Mouse (Mus musculus) left cerebral cortex, adult 11 months (tissue): ENCODE measurements at regions not wholly inside any gene's neighbourhood (a gene's known extent, or its start where the extent isn't known, plus 50 kb on each side); places are given as distances from the start of the nearest gene placed in this dataset.
A peak's percentile ranks its signal among the peaks of the same experiment; 100 is the strongest.

Experiments
- DNase-seq: peaks from one replicate; pipeline ENCODE4 v3.0.0; 2022; ENCODE audit warnings: low spot score

GRCm38 (mm10) chr14:83586741-83587140 lies 856.6 kb upstream of the Pcdh17 start:
- DNase-seq = peak; percentile 1
